Mouse (Mus musculus): Measurements from ENCODE around the gene Nt5c2. TPM values are rescaled to one million over a fixed set of nuclear protein-coding genes. Genes with fewer than 3 reads are reported as not detected.
A peak's percentile ranks its signal among the peaks of the same experiment; 100 is the strongest.

Nt5c2 gene
- total and polyA plus RNA-seq, 2 experiments from 2014 or later, result 64.1 to 81.8 TPM

DNA sequence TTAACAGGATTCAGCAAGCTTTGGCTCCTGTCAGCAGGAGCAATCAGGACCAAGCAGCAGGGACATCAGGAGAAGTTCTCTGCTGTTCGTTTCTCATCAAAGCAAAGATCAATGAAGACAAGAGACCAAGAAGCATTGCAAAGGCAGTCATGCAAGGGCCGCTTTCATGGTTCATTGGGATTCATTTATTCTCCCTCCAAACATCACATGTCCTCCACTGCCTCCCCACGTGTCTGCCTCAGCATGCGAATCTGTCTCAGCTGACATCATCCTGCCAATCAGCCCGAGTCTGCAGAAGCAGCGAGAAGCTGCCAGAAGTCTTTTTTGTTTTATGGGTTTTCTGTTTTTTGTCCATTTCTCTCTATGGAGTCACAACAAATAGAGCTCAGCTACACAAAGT is 37.5 kb downstream of the Nt5c2 start:
- peak; percentile 53 for DNase-seq (ENCODE audit: low spot score)
- Histone ChIP-seq H3K27me3 (ENCODE audit: insufficient read depth, low read length) (no peaks in the 10 kb centered on the region), H3K9ac (replicated peaks; ENCODE audit: low read length, poor library complexity, severe bottlenecking) (no peak overlapping the region), H3K36me3 (ENCODE audit: insufficient read depth, low read length) (no peaks in the 10 kb centered on the region), H3K27ac (ENCODE audit: low read depth, low read length) (no peak overlapping the region), H3K4me1 (ENCODE audit: insufficient read depth, low read length) (no peaks in the 10 kb centered on the region), H3K4me2 (ENCODE audit: low read depth, low read length, poor library complexity, severe bottlenecking) (no peak overlapping the region), H3K4me3 (ENCODE audit: low read depth, low read length) (no peak overlapping the region), H3K9me3 (ENCODE audit: low read length) (no peaks in the 10 kb centered on the region)
- 11% methylated on average over 6 of the region's 6 CpGs for WGBS
- TF ChIP-seq CTCF (IDR thresholded peaks at IDR 0.05), result no peak
- no peak for ATAC-seq (ENCODE audit: low FRiP score)

DNA sequence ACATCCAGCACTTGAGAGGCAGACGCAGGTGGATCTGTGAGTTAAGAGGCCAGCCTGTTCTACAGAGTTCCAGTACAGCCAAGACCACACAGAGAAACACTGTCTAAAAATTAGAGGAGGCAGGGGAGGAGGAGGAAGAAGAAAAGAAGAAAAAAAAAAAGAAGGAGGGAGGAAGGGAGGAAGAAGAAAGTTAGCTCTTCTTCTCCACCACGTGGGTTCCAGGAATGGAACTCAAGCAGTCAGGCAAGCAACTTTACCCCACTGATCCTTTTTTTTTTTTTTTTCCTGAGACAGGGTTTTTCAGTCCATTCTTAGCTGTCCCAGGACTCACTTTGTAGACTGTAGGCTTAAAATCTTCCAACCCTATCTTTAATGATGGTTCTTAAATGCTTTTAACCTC is 38.2 kb downstream of the Nt5c2 start:
- DNase-seq (ENCODE audit: low spot score), result no peak
- Histone ChIP-seq H3K4me2 (ENCODE audit: low read depth, low read length, poor library complexity, severe bottlenecking) (no peak overlapping the region), H3K4me1 (ENCODE audit: insufficient read depth, low read length) (peaks cover 5% of the 10 kb centered on the region; the same call in 1 of the 2 replicates), H3K4me3 (ENCODE audit: low read depth, low read length) (no peak overlapping the region), H3K27me3 (ENCODE audit: insufficient read depth, low read length) (no peaks in the 10 kb centered on the region), H3K9me3 (ENCODE audit: low read length) (no peaks in the 10 kb centered on the region), H3K27ac (ENCODE audit: low read depth, low read length) (no peak overlapping the region), H3K9ac (replicated peaks; ENCODE audit: low read length, poor library complexity, severe bottlenecking) (no peak overlapping the region), H3K36me3 (ENCODE audit: insufficient read depth, low read length) (no peaks in the 10 kb centered on the region)
- TF ChIP-seq CTCF (IDR thresholded peaks at IDR 0.05), result no peak
- 62% methylated on average over 2 of the region's 2 CpGs for WGBS
- ATAC-seq (ENCODE audit: low FRiP score), result no peak

DNA sequence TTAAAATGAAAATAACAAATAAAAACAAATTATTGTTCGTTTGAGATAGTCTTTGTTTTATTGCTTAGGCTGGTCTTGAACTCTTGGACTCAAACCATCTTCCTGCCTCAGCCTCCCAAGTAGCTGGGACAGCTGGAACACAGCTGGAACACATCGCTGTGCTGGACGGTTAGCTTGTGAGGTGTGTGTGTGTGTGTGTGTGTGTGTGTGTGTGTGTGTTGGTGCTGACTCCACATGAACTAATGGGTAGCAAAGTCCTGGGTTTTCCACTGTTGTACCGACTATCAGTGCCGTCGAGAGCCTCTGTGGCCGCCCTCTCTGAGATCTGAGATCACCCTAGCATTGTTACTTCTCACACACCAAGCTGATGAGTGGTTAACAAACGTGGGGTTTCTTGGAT is 39.0 kb downstream of the Nt5c2 start:
- H3K36me3 ChIP-seq (ENCODE audit: insufficient read depth, low read length), result no peaks in the 10 kb centered on the region
- H3K4me3 ChIP-seq (ENCODE audit: low read depth, low read length), result no peak overlapping the region
- H3K27me3 ChIP-seq (ENCODE audit: insufficient read depth, low read length), result no peaks in the 10 kb centered on the region
- ATAC-seq (ENCODE audit: low FRiP score) (no peak), DNase-seq (ENCODE audit: low spot score) (no peak)
- H3K4me2 ChIP-seq (ENCODE audit: low read depth, low read length, poor library complexity, severe bottlenecking), result no peak overlapping the region
- H3K27ac ChIP-seq (ENCODE audit: low read depth, low read length), result no peak overlapping the region
- H3K9ac ChIP-seq (replicated peaks; ENCODE audit: low read length, poor library complexity, severe bottlenecking), result no peak overlapping the region
- peaks cover 11% of the 10 kb centered on the region for H3K4me1 ChIP-seq (ENCODE audit: insufficient read depth, low read length)
- no peak for TF ChIP-seq CTCF (IDR thresholded peaks at IDR 0.05)
- H3K9me3 ChIP-seq (ENCODE audit: low read length), result no peaks in the 10 kb centered on the region
- 88% methylated on average over 8 of the region's 8 CpGs for WGBS

DNA sequence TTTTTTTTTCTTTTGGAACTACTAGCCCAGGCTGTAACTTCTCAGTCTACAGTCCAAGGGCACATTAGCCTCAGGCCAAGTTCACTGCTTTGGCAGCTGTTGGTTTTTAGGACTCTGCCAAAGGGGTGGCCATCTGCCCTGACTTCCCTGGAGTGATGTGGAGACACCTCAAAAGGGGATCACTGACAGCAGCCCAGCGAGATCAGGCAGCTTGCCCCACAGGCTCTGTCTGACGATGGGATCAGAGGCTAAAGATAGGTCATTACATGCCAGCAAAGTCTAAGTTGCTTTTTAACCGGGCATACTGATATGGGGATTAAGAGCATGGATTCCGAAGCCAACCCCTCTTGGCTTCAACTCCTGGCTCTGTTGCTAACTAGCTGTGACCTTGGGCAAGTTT is 39.4 kb downstream of the Nt5c2 start:
- 58% methylated on average over 4 of the region's 4 CpGs for WGBS
- DNase-seq (ENCODE audit: low spot score), result no peak
- TF ChIP-seq CTCF (IDR thresholded peaks at IDR 0.05), result no peak

DNA sequence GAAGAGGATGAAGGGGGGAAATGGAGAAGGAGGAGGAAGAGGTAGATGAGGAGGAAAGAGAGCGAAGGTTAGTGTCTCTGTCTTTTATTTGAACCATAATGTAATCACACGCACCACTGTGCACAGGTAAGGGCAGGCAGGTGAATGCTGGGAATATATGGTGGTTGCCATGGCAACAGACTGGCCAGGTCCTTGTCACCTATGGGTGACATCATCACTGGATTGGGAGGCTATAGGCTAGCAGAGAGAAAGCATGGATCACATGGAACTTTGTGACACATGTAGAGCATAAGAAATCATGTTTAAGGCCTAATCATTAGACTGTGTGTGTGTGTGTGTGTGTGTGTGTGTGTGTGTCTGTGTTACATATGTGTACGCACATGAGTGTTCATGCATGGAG is 42.8 kb downstream of the Nt5c2 start:
- peak overlapping the region; percentile 2; the same call in 1 of the 2 replicates for H3K4me2 ChIP-seq (ENCODE audit: low read depth, low read length, poor library complexity, severe bottlenecking)
- WGBS, result 85% methylated on average over 3 of the region's 3 CpGs
- H3K9me3 ChIP-seq (ENCODE audit: low read length), result no peaks in the 10 kb centered on the region
- TF ChIP-seq CTCF (IDR thresholded peaks at IDR 0.05), result no peak
- H3K9ac ChIP-seq (replicated peaks; ENCODE audit: low read length, poor library complexity, severe bottlenecking), result 0 out of 2 replicates have a peak overlapping the region, but pooled peaks have one; percentile 44
- no peaks in the 10 kb centered on the region for H3K36me3 ChIP-seq (ENCODE audit: insufficient read depth, low read length)
- peak; percentile 57; the same call in 1 of the 2 replicates for ATAC-seq (ENCODE audit: low FRiP score)
- no peak overlapping the region for H3K4me3 ChIP-seq (ENCODE audit: low read depth, low read length)
- DNase-seq (ENCODE audit: low spot score), result peak; percentile 48
- no peaks in the 10 kb centered on the region for H3K27me3 ChIP-seq (ENCODE audit: insufficient read depth, low read length)
- H3K4me1 ChIP-seq (ENCODE audit: insufficient read depth, low read length), result peaks cover 11% of the 10 kb centered on the region
- H3K27ac ChIP-seq (ENCODE audit: low read depth, low read length), result peak overlapping the region; percentile 78

More for the DNA sequence above, 39.4 kb downstream of the Nt5c2 start:
- H3K4me1 ChIP-seq (ENCODE audit: insufficient read depth, low read length), result peaks cover 11% of the 10 kb centered on the region
- H3K36me3 ChIP-seq (ENCODE audit: insufficient read depth, low read length), result no peaks in the 10 kb centered on the region
- H3K4me3 ChIP-seq (ENCODE audit: low read depth, low read length), result no peak overlapping the region
- H3K27me3 ChIP-seq (ENCODE audit: insufficient read depth, low read length), result no peaks in the 10 kb centered on the region
- H3K9ac ChIP-seq (replicated peaks; ENCODE audit: low read length, poor library complexity, severe bottlenecking), result no peak overlapping the region
- no peaks in the 10 kb centered on the region for H3K9me3 ChIP-seq (ENCODE audit: low read length)
- no peak for ATAC-seq (ENCODE audit: low FRiP score)
- H3K27ac ChIP-seq (ENCODE audit: low read depth, low read length), result no peak overlapping the region
- H3K4me2 ChIP-seq (ENCODE audit: low read depth, low read length, poor library complexity, severe bottlenecking), result no peak overlapping the region

GRCm38 (mm10) chr19:46971712-46972111 is 43.2 kb downstream of the Nt5c2 start:
- Histone ChIP-seq H3K4me3 (ENCODE audit: low read depth, low read length) (no peak overlapping the region), H3K27me3 (ENCODE audit: insufficient read depth, low read length) (no peaks in the 10 kb centered on the region), H3K9me3 (ENCODE audit: low read length) (no peaks in the 10 kb centered on the region), H3K36me3 (ENCODE audit: insufficient read depth, low read length) (no peaks in the 10 kb centered on the region), H3K27ac (ENCODE audit: low read depth, low read length) (peak overlapping the region; percentile 78), H3K9ac (replicated peaks; ENCODE audit: low read length, poor library complexity, severe bottlenecking) (0 out of 2 replicates have a peak overlapping the region, but pooled peaks have one; percentile 44), H3K4me2 (ENCODE audit: low read depth, low read length, poor library complexity, severe bottlenecking) (peak overlapping the region; percentile 2; the same call in 1 of the 2 replicates), H3K4me1 (ENCODE audit: insufficient read depth, low read length) (peaks cover 11% of the 10 kb centered on the region)
- no peak for DNase-seq (ENCODE audit: low spot score)
- ATAC-seq (ENCODE audit: low FRiP score), result no peak
- TF ChIP-seq CTCF (IDR thresholded peaks at IDR 0.05), result no peak
- 26% methylated on average over 9 of the region's 9 CpGs for WGBS

Data from midbrain, postnatal 0 days (tissue).